Mouse (Mus musculus): ENCODE data around the gene Ctnnd2. TPM values are rescaled to one million over a fixed set of nuclear protein-coding genes. Genes with fewer than 3 reads are reported as not detected.

Ctnnd2 gene
- polyA plus RNA-seq, 1 experiment: 4.6 TPM

DNA sequence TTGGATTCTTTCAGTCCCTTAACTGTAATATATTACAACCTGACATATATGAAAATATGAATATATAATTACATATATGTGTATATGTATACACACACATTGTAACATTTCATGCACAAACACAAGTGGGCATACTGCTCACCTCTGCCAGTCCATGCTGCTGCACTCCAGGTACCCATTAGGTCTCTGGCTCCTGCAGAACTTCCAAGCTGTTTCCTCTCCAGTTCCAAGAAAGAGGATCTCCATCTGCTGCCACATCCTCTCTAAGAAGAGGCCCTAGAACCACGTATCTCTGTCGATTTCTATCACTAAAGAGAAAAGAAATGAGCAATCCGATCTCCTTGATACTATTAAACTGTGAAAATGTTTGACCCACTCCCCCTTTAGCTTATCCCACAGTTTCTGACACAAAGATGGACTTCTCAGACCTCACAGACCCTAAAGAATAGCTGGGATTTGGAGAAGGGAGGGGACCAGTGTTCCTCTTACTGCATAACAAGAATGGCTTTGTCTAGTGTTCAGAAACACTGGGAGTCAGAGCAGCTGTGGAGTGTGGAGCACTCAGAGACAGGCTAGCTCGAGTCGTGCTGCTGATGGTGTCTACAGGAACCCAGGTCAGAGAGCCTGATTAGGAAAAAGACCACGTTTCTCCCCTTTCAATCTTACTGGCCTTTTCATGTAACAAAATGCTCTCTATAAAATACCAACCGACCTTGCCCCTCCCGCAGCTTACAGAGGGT, 790.2 kb downstream of the Ctnnd2 start:
- TF ChIP-seq CTCF (IDR thresholded peaks at IDR 0.05; ENCODE audit: borderline replicate concordance, control insufficient read depth, extremely low read depth, insufficient read depth, low read length, poor library complexity) (no peak), POLR2A (IDR thresholded peaks at IDR 0.05; ENCODE audit: control insufficient read depth, extremely low read depth, insufficient read depth, low read length, poor library complexity) (no peak)
- no peak overlapping the region for H3K4me3 ChIP-seq (ENCODE audit: control insufficient read depth, insufficient read depth, low read length)
- no peaks in the 10 kb centered on the region for H3K27me3 ChIP-seq (ENCODE audit: control insufficient read depth, insufficient read depth, low read length)
- H3K36me3 ChIP-seq (ENCODE audit: control insufficient read depth, insufficient read depth, low read length): no peaks in the 10 kb centered on the region
- 71% methylated on average over 8 of the region's 8 CpGs for WGBS
- no peak overlapping the region for H3K27ac ChIP-seq (ENCODE audit: control insufficient read depth, insufficient read depth, low read length)
- H3K4me1 ChIP-seq (replicated peaks; ENCODE audit: control insufficient read depth, insufficient read depth, low read length): no peaks in the 10 kb centered on the region
- no peak for DNase-seq

DNA sequence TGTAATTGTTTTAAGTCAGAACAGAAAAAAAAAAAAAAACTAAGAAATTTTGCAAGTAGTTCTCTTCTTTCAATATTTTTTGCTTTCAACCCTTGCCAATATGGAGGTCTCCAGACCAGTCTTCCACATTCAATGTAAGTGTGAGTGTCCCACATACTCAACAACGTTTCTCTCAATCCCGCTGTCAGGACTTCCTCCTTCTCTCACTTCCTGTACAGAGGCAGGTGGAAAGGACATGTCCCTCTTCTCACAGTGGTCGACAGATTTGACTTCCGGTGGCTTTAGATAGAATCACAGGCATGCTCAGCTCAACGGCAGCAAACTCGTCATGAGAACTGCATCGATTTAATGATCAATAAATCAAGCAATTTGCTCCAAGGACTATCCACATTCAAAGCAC, 791.7 kb downstream of the Ctnnd2 start:
- 67% methylated on average over 7 of the region's 7 CpGs for WGBS
- Histone ChIP-seq H3K4me3 (ENCODE audit: control insufficient read depth, insufficient read depth, low read length) (no peak overlapping the region), H3K36me3 (ENCODE audit: control insufficient read depth, insufficient read depth, low read length) (no peaks in the 10 kb centered on the region), H3K4me1 (replicated peaks; ENCODE audit: control insufficient read depth, insufficient read depth, low read length) (no peaks in the 10 kb centered on the region), H3K27me3 (ENCODE audit: control insufficient read depth, insufficient read depth, low read length) (no peaks in the 10 kb centered on the region), H3K27ac (ENCODE audit: control insufficient read depth, insufficient read depth, low read length) (no peak overlapping the region)
- DNase-seq: no peak
- TF ChIP-seq POLR2A (IDR thresholded peaks at IDR 0.05; ENCODE audit: control insufficient read depth, extremely low read depth, insufficient read depth, low read length, poor library complexity) (no peak), CTCF (IDR thresholded peaks at IDR 0.05; ENCODE audit: borderline replicate concordance, control insufficient read depth, extremely low read depth, insufficient read depth, low read length, poor library complexity) (no peak)

DNA sequence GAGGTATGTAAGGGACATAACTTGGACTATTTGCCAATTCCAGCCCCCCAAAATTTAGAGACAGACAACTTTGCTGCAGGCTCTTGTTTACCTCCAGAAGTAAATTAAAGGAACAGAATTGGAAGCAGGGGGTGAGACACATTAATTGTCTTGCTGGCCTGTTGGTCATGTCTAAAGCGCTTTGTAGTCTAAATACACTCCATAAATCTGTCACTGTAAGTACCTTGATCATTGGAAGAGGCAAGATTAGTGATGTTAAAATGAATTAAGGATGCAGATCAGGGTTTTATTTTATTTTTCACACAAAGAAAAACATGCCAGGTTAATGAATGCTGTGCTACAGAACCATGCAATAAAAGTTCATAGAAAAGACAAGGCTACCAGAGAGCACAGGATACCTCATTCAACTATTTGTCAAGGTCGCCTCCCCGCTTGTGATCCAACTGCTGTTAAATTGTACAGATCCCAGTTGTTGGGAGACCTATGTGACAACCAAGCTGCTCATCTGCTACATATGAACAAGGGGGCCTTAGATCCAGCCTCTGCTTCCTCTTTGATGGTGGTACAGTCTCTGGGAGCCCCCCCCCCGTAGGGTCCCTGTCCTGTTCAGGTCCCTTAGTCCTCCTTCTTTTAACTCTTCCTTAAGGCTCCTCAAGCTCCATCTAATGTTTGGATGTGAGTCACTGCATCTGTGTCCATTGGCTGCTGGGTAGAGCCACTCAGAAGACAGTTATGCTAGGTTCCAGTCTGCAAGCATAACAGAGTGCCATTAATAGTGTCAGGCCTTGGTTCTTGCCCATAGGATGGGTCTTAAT, 792.7 kb downstream of the Ctnnd2 start:
- no peak for TF ChIP-seq CTCF (IDR thresholded peaks at IDR 0.05; ENCODE audit: borderline replicate concordance, control insufficient read depth, extremely low read depth, insufficient read depth, low read length, poor library complexity)
- TF ChIP-seq POLR2A (IDR thresholded peaks at IDR 0.05; ENCODE audit: control insufficient read depth, extremely low read depth, insufficient read depth, low read length, poor library complexity): no peak
- Histone ChIP-seq H3K27me3 (ENCODE audit: control insufficient read depth, insufficient read depth, low read length) (no peaks in the 10 kb centered on the region), H3K36me3 (ENCODE audit: control insufficient read depth, insufficient read depth, low read length) (no peaks in the 10 kb centered on the region), H3K4me3 (ENCODE audit: control insufficient read depth, insufficient read depth, low read length) (no peak overlapping the region), H3K4me1 (replicated peaks; ENCODE audit: control insufficient read depth, insufficient read depth, low read length) (no peaks in the 10 kb centered on the region), H3K27ac (ENCODE audit: control insufficient read depth, insufficient read depth, low read length) (no peak overlapping the region)
- WGBS: 98% methylated on average over 4 of the region's 4 CpGs
- DNase-seq: no peak

DNA sequence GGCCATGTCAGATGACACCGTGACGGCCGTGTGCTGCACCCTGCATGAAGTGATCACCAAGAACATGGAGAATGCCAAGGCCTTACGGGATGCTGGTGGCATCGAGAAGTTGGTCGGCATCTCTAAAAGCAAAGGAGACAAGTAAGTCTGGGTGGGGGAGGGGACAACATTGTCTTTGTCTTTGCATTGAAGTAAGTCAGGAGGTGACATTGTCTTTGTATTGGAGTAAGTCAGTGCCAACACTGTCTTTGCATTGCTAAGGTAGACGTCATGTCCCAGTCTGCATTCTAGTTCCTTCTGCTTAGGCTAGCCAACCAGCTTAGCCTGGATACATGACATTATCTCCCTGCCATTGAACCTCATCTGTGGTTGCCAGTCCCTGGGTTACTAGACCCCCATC, 794.4 kb downstream of the Ctnnd2 start:
- 98% methylated on average over 7 of the region's 7 CpGs for WGBS
- H3K36me3 ChIP-seq (ENCODE audit: control insufficient read depth, insufficient read depth, low read length): no peaks in the 10 kb centered on the region
- no peaks in the 10 kb centered on the region for H3K4me1 ChIP-seq (replicated peaks; ENCODE audit: control insufficient read depth, insufficient read depth, low read length)
- no peak overlapping the region for H3K4me3 ChIP-seq (ENCODE audit: control insufficient read depth, insufficient read depth, low read length)
- no peak for TF ChIP-seq POLR2A (IDR thresholded peaks at IDR 0.05; ENCODE audit: control insufficient read depth, extremely low read depth, insufficient read depth, low read length, poor library complexity)
- TF ChIP-seq CTCF (IDR thresholded peaks at IDR 0.05; ENCODE audit: borderline replicate concordance, control insufficient read depth, extremely low read depth, insufficient read depth, low read length, poor library complexity): no peak
- no peak for DNase-seq
- no peak overlapping the region for H3K27ac ChIP-seq (ENCODE audit: control insufficient read depth, insufficient read depth, low read length)
- H3K27me3 ChIP-seq (ENCODE audit: control insufficient read depth, insufficient read depth, low read length): no peaks in the 10 kb centered on the region

DNA sequence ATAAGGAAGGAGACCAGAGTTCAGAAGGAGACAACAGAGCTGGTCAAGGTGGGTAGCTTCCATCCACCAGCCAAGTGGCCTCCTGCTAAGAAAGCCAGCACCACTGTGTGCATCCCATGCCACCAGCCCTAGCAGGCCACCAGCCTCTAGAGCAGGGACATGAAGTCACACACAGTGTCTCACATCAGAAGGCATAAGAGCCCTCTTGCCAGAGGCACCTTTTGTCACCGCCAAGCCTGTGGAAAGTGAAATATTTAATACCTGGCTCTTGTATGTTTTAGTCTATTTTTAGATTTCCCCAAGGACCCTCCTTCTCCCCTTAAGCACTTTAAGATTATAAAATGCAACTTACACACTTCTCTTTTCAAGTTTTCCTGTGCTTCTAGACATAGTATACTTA, 802.0 kb downstream of the Ctnnd2 start:
- H3K4me1 ChIP-seq (replicated peaks; ENCODE audit: control insufficient read depth, insufficient read depth, low read length): no peaks in the 10 kb centered on the region
- 97% methylated on average over 1 of the region's 1 CpGs for WGBS

DNA sequence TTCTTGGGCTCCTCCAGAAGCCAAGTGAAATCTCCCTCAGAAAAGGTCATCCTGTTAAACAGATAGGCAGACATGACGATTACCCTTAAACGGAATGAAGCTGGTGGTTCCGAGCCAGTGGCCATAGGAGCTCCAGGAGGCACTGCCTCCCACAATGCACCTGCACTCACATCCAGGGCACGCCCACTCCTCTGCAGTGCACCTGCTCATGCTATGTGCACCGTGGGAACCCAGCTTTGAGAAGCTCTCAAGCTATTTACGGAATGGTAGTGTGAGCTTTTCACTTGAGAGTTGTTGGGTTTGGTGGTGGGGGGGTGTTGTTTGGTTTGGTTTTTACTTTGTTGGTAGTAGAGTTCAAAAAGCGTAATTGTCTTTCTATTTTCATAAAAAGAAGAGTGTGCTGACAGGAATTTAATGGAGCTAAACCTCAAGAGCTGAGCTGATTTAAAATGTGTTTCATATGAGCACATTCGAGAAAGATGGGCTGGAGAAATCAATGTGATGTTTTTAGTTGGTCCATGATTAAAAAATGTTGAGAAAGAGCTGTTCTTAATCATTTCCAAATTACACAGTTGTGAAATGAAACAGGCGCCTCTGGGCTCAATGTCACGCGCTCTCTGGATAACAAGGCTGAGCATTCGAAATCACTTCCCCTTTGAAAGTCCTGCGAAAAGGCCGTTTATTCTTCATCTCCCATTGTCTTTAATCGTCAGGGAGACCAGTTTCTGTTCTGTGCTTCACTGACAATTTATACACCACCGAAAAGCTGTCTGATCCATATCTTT, 802.8 kb downstream of the Ctnnd2 start:
- no peak for DNase-seq
- Histone ChIP-seq H3K36me3 (ENCODE audit: control insufficient read depth, insufficient read depth, low read length) (no peaks in the 10 kb centered on the region), H3K4me3 (ENCODE audit: control insufficient read depth, insufficient read depth, low read length) (no peak overlapping the region), H3K4me1 (replicated peaks; ENCODE audit: control insufficient read depth, insufficient read depth, low read length) (no peaks in the 10 kb centered on the region), H3K27ac (ENCODE audit: control insufficient read depth, insufficient read depth, low read length) (no peak overlapping the region), H3K27me3 (ENCODE audit: control insufficient read depth, insufficient read depth, low read length) (no peaks in the 10 kb centered on the region)
- 83% methylated on average over 16 of the region's 16 CpGs for WGBS
- no peak for TF ChIP-seq POLR2A (IDR thresholded peaks at IDR 0.05; ENCODE audit: control insufficient read depth, extremely low read depth, insufficient read depth, low read length, poor library complexity)
- no peak for TF ChIP-seq CTCF (IDR thresholded peaks at IDR 0.05; ENCODE audit: borderline replicate concordance, control insufficient read depth, extremely low read depth, insufficient read depth, low read length, poor library complexity)

More for the DNA sequence above, 802.0 kb downstream of the Ctnnd2 start:
- H3K4me3 ChIP-seq (ENCODE audit: control insufficient read depth, insufficient read depth, low read length): no peak overlapping the region
- TF ChIP-seq CTCF (IDR thresholded peaks at IDR 0.05; ENCODE audit: borderline replicate concordance, control insufficient read depth, extremely low read depth, insufficient read depth, low read length, poor library complexity): no peak
- TF ChIP-seq POLR2A (IDR thresholded peaks at IDR 0.05; ENCODE audit: control insufficient read depth, extremely low read depth, insufficient read depth, low read length, poor library complexity): no peak
- H3K27ac ChIP-seq (ENCODE audit: control insufficient read depth, insufficient read depth, low read length): no peak overlapping the region
- no peaks in the 10 kb centered on the region for H3K36me3 ChIP-seq (ENCODE audit: control insufficient read depth, insufficient read depth, low read length)
- DNase-seq: no peak
- no peaks in the 10 kb centered on the region for H3K27me3 ChIP-seq (ENCODE audit: control insufficient read depth, insufficient read depth, low read length)
